Mouse (Mus musculus): Measurements from ENCODE around the gene Ryr2. TPM values are rescaled to one million over a fixed set of nuclear protein-coding genes. Genes with fewer than 3 reads are reported as not detected.

The Ryr2 gene
- polyA plus RNA-seq, 1 experiment: 62.3 TPM

DNA sequence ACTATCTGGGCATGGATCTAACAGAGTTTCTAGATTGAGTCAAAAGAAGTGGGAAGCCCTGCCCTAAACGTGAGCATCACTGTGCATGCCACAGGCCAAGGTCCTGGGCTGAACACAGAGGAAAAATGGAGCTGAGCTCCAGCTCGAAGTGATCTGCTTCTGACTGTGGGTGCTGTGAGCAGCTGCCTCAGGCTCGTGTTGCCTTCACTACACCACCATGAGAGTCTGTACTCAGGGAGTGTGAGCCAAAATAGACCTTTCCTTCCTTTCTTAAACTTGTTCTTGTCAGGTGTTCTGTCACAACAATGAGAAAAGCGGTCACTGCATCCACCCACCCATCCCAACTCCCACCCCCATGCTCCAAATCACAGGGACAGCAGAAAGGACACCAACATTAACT, 27.2 kb downstream of the Ryr2 start:
- peaks cover 10% of the 10 kb centered on the region; the same call in 1 of the 2 replicates for H3K4me1 ChIP-seq (ENCODE audit: control insufficient read depth, insufficient read depth, low read length)
- no peak overlapping the region for H3K27ac ChIP-seq (ENCODE audit: insufficient read depth, low read length)
- no peak overlapping the region for H3K4me3 ChIP-seq (ENCODE audit: insufficient read depth, low read length)
- TF ChIP-seq CTCF (IDR thresholded peaks at IDR 0.05; ENCODE audit: extremely low read depth, insufficient read depth, low read length) (no peak), POLR2A (IDR thresholded peaks at IDR 0.05; ENCODE audit: extremely low read depth, insufficient read depth, low read length) (no peak)

- Histone ChIP-seq H3K27ac (ENCODE audit: insufficient read depth, low read length) (no peak overlapping the region), H3K4me3 (ENCODE audit: insufficient read depth, low read length) (no peak overlapping the region), H3K4me1 (ENCODE audit: control insufficient read depth, insufficient read depth, low read length) (peaks cover 10% of the 10 kb centered on the region; the same call in 1 of the 2 replicates)
- no peak for TF ChIP-seq POLR2A (IDR thresholded peaks at IDR 0.05; ENCODE audit: extremely low read depth, insufficient read depth, low read length)
- TF ChIP-seq CTCF (IDR thresholded peaks at IDR 0.05; ENCODE audit: extremely low read depth, insufficient read depth, low read length): no peak
Measured at GRCm38 (mm10) chr13:12074897-12075296, 31.8 kb downstream of the Ryr2 start.

GRCm38 (mm10) chr13:12072571-12072970, 34.2 kb downstream of the Ryr2 start:
- Histone ChIP-seq H3K4me3 (ENCODE audit: insufficient read depth, low read length) (no peak overlapping the region), H3K4me1 (ENCODE audit: control insufficient read depth, insufficient read depth, low read length) (peaks cover 8% of the 10 kb centered on the region; the same call in 1 of the 2 replicates), H3K27ac (ENCODE audit: insufficient read depth, low read length) (no peak overlapping the region)
- no peak for TF ChIP-seq POLR2A (IDR thresholded peaks at IDR 0.05; ENCODE audit: extremely low read depth, insufficient read depth, low read length)
- no peak for TF ChIP-seq CTCF (IDR thresholded peaks at IDR 0.05; ENCODE audit: extremely low read depth, insufficient read depth, low read length)

DNA sequence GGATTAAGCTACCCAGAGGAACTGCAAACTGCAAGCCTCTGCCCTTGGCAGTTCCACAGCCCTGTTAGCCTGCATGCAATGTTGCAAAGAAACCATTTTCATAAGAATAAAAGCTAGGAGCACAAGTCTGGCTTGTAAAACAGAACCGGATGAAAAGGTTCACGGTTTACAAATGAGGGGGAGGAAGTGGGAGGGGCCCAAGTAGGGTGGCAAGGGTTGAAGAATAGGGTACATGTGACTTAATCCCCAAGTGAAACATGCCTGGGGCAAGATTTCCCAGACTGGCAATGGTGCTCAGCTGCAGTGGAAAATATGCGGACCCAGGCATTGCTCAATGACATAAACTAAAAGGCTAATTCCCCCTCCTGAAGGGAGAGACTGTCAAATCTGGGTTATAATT, 34.6 kb downstream of the Ryr2 start:
- H3K4me1 ChIP-seq (ENCODE audit: control insufficient read depth, insufficient read depth, low read length): peaks cover 8% of the 10 kb centered on the region; the same call in 1 of the 2 replicates
- H3K4me3 ChIP-seq (ENCODE audit: insufficient read depth, low read length): no peak overlapping the region
- no peak overlapping the region for H3K27ac ChIP-seq (ENCODE audit: insufficient read depth, low read length)
- no peak for TF ChIP-seq CTCF (IDR thresholded peaks at IDR 0.05; ENCODE audit: extremely low read depth, insufficient read depth, low read length)
- no peak for TF ChIP-seq POLR2A (IDR thresholded peaks at IDR 0.05; ENCODE audit: extremely low read depth, insufficient read depth, low read length)

DNA sequence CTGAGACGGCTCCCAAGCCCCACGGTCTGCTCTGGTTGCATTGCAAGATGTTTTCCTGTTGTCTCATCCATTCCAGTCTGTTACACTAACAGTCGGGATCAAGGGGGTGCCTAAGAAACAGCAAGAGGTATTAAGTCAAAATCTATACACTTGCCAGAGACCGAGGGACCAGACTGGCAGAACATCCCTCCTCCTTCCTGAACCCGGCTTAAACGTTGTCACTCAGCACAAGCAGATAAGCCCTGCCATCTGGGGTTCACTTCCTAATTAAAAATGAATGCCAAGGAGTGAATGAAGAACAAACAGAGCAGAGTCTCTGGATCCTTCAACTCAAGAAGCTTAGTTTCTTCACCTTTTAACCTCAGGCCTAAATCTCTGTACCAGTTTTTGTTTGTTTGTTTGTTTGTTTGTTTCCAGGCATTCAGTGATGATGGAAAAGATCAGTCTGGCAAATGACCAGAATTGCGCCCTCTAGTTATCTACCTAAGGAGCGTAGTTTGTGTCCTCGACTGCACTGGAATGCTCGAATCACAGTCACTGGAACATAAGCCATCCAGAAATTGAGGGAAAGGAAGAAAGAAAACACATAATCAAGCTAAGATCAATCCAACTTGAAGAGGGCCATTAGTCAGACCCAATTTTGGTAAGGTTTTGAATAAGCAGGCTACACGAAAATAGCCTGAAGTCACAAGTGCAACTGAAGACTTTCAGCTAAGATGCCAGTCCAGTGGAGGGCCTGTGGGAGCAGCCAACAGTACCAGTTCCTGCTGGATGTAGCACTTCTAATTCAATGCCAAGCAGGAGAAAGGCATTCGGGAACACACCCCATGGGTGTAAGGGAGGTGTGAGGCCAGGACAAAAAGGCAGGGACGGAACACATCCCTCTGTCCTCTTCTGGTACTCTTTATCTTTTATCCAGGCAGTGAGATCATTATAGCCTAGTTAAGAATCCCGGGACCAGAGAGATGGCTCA, 36.3 kb downstream of the Ryr2 start:
- TF ChIP-seq POLR2A (IDR thresholded peaks at IDR 0.05; ENCODE audit: extremely low read depth, insufficient read depth, low read length) (no peak), CTCF (IDR thresholded peaks at IDR 0.05; ENCODE audit: extremely low read depth, insufficient read depth, low read length) (no peak)
- Histone ChIP-seq H3K4me3 (ENCODE audit: insufficient read depth, low read length) (no peak overlapping the region), H3K27ac (ENCODE audit: insufficient read depth, low read length) (no peak overlapping the region), H3K4me1 (ENCODE audit: control insufficient read depth, insufficient read depth, low read length) (peaks cover 5% of the 10 kb centered on the region; the same call in 1 of the 2 replicates)

DNA sequence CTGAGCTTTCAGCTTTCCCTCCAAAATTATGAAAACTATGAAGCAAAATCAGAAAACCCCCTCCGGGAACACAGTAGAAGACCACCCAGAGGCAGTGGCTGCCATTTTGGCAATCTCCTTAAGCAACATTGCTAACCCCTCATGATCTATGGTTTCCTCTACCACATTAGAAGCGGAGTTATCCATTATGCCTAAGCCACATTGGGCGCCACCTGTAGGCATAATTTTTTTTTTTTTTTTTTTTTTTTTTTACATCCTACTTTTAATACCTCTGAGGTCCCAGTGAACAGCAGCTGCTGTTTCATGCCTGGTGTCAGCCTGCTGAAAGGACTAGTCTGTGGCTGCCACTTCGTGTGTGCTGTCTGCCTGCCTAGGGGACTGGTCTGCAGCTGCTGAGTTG, 42.2 kb downstream of the Ryr2 start:
- H3K27ac ChIP-seq (ENCODE audit: insufficient read depth, low read length): no peak overlapping the region
- TF ChIP-seq POLR2A (IDR thresholded peaks at IDR 0.05; ENCODE audit: extremely low read depth, insufficient read depth, low read length) (no peak), CTCF (IDR thresholded peaks at IDR 0.05; ENCODE audit: extremely low read depth, insufficient read depth, low read length) (no peak)
- H3K4me1 ChIP-seq (ENCODE audit: control insufficient read depth, insufficient read depth, low read length): peaks cover 6% of the 10 kb centered on the region
- no peak overlapping the region for H3K4me3 ChIP-seq (ENCODE audit: insufficient read depth, low read length)

DNA sequence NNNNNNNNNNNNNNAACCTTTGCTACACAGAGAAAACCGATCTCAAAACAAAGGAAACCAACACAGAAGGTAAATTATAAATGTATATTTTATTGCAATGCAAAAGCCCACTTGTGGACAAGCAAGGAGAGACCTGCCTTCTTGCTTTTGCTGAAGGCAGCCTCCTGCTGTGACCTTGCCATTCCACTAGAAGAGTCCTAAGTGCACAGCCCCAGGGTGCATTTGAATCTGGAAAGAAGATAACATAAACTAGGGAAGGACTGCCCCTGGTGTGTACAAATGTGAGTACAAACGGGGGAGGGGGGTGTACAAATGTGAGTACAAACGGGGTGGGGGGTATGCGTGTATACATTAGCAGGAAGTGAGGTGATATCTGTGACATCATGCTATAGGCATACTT, 43.2 kb downstream of the Ryr2 start:
- TF ChIP-seq CTCF (IDR thresholded peaks at IDR 0.05; ENCODE audit: extremely low read depth, insufficient read depth, low read length) (no peak), POLR2A (IDR thresholded peaks at IDR 0.05; ENCODE audit: extremely low read depth, insufficient read depth, low read length) (no peak)
- Histone ChIP-seq H3K27ac (ENCODE audit: insufficient read depth, low read length) (no peak overlapping the region), H3K4me1 (ENCODE audit: control insufficient read depth, insufficient read depth, low read length) (peaks cover 6% of the 10 kb centered on the region), H3K4me3 (ENCODE audit: insufficient read depth, low read length) (no peak overlapping the region)

DNA sequence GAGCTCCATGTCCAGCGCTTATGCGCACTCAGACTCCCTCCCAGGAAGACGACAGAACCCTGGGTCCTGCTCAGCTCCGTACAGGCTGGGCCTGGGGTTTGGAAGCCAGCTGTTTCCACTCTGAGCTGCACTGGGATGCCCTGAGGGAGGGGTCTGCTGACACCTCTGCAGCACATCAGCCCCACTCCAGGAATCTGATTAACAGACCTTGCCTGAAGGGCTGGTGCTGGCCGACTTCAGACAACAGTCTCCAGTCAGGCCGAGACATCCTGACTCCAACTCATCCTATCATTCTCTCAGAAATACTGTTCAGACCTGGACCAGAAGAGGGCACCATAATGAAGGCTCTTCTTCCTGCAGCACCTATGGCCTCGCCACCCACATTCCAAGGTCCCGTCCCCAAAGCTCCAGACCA, 49.4 kb downstream of the Ryr2 start:
- Histone ChIP-seq H3K4me3 (ENCODE audit: insufficient read depth, low read length) (no peak overlapping the region), H3K27ac (ENCODE audit: insufficient read depth, low read length) (no peak overlapping the region), H3K4me1 (ENCODE audit: control insufficient read depth, insufficient read depth, low read length) (peaks cover 13% of the 10 kb centered on the region)
- TF ChIP-seq CTCF (IDR thresholded peaks at IDR 0.05; ENCODE audit: extremely low read depth, insufficient read depth, low read length) (peak; percentile 23; the same call in 1 of the 2 replicates), POLR2A (IDR thresholded peaks at IDR 0.05; ENCODE audit: extremely low read depth, insufficient read depth, low read length) (no peak)

DNA sequence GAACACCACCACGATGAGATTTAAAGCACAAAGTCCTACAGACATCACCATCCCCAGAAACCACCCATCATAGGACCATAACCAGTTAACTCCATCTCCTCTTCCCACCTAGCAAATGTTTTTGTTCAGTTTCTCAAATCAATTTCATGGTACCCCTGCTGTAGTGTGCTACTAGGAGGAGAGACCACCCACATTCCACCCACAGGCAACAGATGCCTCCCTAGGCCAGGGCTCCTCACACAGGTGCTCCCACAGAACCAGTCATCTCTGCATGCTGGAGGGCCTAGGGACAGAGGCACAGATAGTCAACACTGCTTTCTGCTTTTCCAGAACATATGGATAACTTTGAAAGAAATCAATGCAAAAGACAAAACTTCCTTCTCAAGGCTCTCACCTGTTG, 50.8 kb downstream of the Ryr2 start:
- H3K4me1 ChIP-seq (ENCODE audit: control insufficient read depth, insufficient read depth, low read length): peaks cover 9% of the 10 kb centered on the region
- no peak overlapping the region for H3K4me3 ChIP-seq (ENCODE audit: insufficient read depth, low read length)
- TF ChIP-seq POLR2A (IDR thresholded peaks at IDR 0.05; ENCODE audit: extremely low read depth, insufficient read depth, low read length): no peak
- no peak for TF ChIP-seq CTCF (IDR thresholded peaks at IDR 0.05; ENCODE audit: extremely low read depth, insufficient read depth, low read length)
- H3K27ac ChIP-seq (ENCODE audit: insufficient read depth, low read length): no peak overlapping the region

- TF ChIP-seq CTCF (IDR thresholded peaks at IDR 0.05; ENCODE audit: extremely low read depth, insufficient read depth, low read length) (no peak), POLR2A (IDR thresholded peaks at IDR 0.05; ENCODE audit: extremely low read depth, insufficient read depth, low read length) (no peak)
- H3K4me3 ChIP-seq (ENCODE audit: insufficient read depth, low read length): no peak overlapping the region
- peaks cover 9% of the 10 kb centered on the region for H3K4me1 ChIP-seq (ENCODE audit: control insufficient read depth, insufficient read depth, low read length)
- H3K27ac ChIP-seq (ENCODE audit: insufficient read depth, low read length): no peak overlapping the region
Measured at GRCm38 (mm10) chr13:12053910-12054309, 52.8 kb downstream of the Ryr2 start.
